Mouse (Mus musculus) ES-Bruce4 (cell line): ENCODE results near the gene Lig1.

Source experiments
- CTCF ChIP-seq: IDR thresholded peaks from one replicate; pipeline ENCODE4 v1.8.1; 2011; ENCODE audit warnings: low read depth, low read length
- EP300 ChIP-seq: IDR thresholded peaks from 2 replicates; pipeline ENCODE4 v1.6.1; 2011; ENCODE audit warnings: low read depth, low read length; ENCODE audit not compliant: insufficient read depth
- POLR2A ChIP-seq: IDR thresholded peaks from one replicate; pipeline ENCODE4 v1.8.1; 2011; ENCODE audit warnings: low read length; ENCODE audit not compliant: insufficient read depth

DNA sequence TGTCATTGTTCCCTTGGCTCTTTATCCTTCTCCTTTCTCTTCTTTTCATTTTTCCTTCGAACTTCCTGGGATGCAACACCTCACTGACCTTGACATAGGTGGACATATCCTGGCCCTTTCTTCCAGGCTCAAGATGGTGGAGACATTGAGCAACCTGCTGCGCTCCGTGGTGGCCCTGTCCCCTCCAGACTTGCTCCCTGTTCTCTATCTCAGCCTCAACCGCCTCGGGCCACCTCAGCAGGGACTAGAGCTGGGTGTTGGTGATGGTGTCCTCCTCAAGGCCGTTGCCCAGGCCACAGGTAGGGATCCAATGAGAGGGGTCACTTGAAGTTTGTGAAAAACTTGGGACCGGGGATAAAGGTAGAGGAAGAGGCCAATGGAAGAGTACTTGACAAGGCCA lies 18.2 kb downstream of the Lig1 start:
- TF ChIP-seq POLR2A = no peak
- no peak for TF ChIP-seq CTCF
- TF ChIP-seq EP300 = no peak
